Mouse (Mus musculus) left cerebral cortex, adult 8-10 months (tissue): ENCODE measurements around the gene Nrxn3. TPM values are rescaled to one million over a fixed set of nuclear protein-coding genes. Genes with fewer than 3 reads are reported as not detected.
A peak's percentile ranks its signal among the peaks of the same experiment; 100 is the strongest.

Experiments
- DNase-seq, 2 experiments: peaks; one replicate each; pipeline ENCODE4 v3.0.0; 2022; ENCODE audit warnings: low spot score in 2 of 2
- total RNA-seq, 4 experiments: library from RNA; stranded (reverse); gene quantifications; 2 replicates each; pipeline ENCODE4 v1.2.4; 2022

Gene Nrxn3
- total RNA-seq, 4 experiments from 2014 or later: 226 to 258 (median 238) TPM

- peak; percentile 66 to 78 for DNase-seq
Measured at GRCm38 (mm10) chr12:89811815-89812549, 1089.3 kb downstream of the Nrxn3 start.

- DNase-seq: no peak
Measured at GRCm38 (mm10) chr12:89812550-89813207, 1090.0 kb downstream of the Nrxn3 start.

GRCm38 (mm10) chr12:89813294-89813693 lies 1090.6 kb downstream of the Nrxn3 start:
- DNase-seq: no peak

- DNase-seq: no peak
Measured at GRCm38 (mm10) chr12:89813718-89814117, 1091.0 kb downstream of the Nrxn3 start.

- no peak for DNase-seq
Measured at GRCm38 (mm10) chr12:89814536-89814935, 1091.9 kb downstream of the Nrxn3 start.

- no peak for DNase-seq
Measured at GRCm38 (mm10) chr12:89817072-89817773, 1094.5 kb downstream of the Nrxn3 start.

- DNase-seq: no peak
Measured at GRCm38 (mm10) chr12:89818200-89818599, 1095.5 kb downstream of the Nrxn3 start.

- no peak for DNase-seq
Measured at GRCm38 (mm10) chr12:89822141-89822540, 1099.5 kb downstream of the Nrxn3 start.

GRCm38 (mm10) chr12:89829927-89830326 lies 1107.3 kb downstream of the Nrxn3 start:
- DNase-seq: no peak

GRCm38 (mm10) chr12:89830350-89830749 lies 1107.7 kb downstream of the Nrxn3 start:
- no peak for DNase-seq

- no peak for DNase-seq
Measured at GRCm38 (mm10) chr12:89831300-89831699, 1108.6 kb downstream of the Nrxn3 start.

- no peak for DNase-seq
Measured at GRCm38 (mm10) chr12:89836271-89836670, 1113.6 kb downstream of the Nrxn3 start.

GRCm38 (mm10) chr12:89842861-89843260 lies 1120.2 kb downstream of the Nrxn3 start:
- DNase-seq: no peak

GRCm38 (mm10) chr12:89848116-89848515 lies 1125.4 kb downstream of the Nrxn3 start:
- DNase-seq: no peak

- DNase-seq: no peak
Measured at GRCm38 (mm10) chr12:89854355-89854754, 1131.7 kb downstream of the Nrxn3 start.

- DNase-seq: no peak
Measured at GRCm38 (mm10) chr12:89867124-89867523, 1144.4 kb downstream of the Nrxn3 start.

- no peak for DNase-seq
Measured at GRCm38 (mm10) chr12:89882617-89883370, 1160.1 kb downstream of the Nrxn3 start.

- no peak for DNase-seq
Measured at GRCm38 (mm10) chr12:89884576-89884975, 1161.9 kb downstream of the Nrxn3 start.

- no peak for DNase-seq
Measured at GRCm38 (mm10) chr12:89888647-89889046, 1166.0 kb downstream of the Nrxn3 start.

- DNase-seq: no peak
Measured at GRCm38 (mm10) chr12:89896901-89897300, 1174.2 kb downstream of the Nrxn3 start.

GRCm38 (mm10) chr12:89909578-89909977 lies 1186.9 kb downstream of the Nrxn3 start:
- DNase-seq: no peak
